Mouse (Mus musculus): ENCODE results near the gene Mapre3. TPM values are rescaled to one million over a fixed set of nuclear protein-coding genes. Genes with fewer than 3 reads are reported as not detected.

The Mapre3 gene
- 10 to 100 TPM; 90.8 to 91.0 TPM for total RNA-seq (2021)
- long read RNA-seq, experiment 1, transcript Mapre3-202 (7 exons, 1,816 nt): minor isoform, 28 of 176 reads
- long read RNA-seq, experiment 1, transcript Mapre3-201 (7 exons, 2,021 nt): major isoform, 125 of 176 reads
- long read RNA-seq, experiment 1, partial matches to known transcripts: 6 of 176 reads
- long read RNA-seq, experiment 1, other reads (novel, unspliced or antisense): 17 of 176 reads
- long read RNA-seq, experiment 2, transcript Mapre3-202 (7 exons, 1,816 nt): minor isoform, 17 of 125 reads
- long read RNA-seq, experiment 2, transcript Mapre3-201 (7 exons, 2,021 nt): major isoform, 87 of 125 reads
- long read RNA-seq, experiment 2, partial matches to known transcripts: 3 of 125 reads
- long read RNA-seq, experiment 2, other reads (novel, unspliced or antisense): 18 of 125 reads

- DNase-seq (ENCODE audit: low spot score): peak; percentile 90
Observed at GRCm38 (mm10) chr5:30814424-30815119, at the start of gene Mapre3. Mapre3 (plus strand) TSS chr5:30814641.

- DNase-seq (ENCODE audit: low spot score): no peak
Observed at GRCm38 (mm10) chr5:30765596-30766370, 48.7 kb upstream of the Mapre3 start.

DNA sequence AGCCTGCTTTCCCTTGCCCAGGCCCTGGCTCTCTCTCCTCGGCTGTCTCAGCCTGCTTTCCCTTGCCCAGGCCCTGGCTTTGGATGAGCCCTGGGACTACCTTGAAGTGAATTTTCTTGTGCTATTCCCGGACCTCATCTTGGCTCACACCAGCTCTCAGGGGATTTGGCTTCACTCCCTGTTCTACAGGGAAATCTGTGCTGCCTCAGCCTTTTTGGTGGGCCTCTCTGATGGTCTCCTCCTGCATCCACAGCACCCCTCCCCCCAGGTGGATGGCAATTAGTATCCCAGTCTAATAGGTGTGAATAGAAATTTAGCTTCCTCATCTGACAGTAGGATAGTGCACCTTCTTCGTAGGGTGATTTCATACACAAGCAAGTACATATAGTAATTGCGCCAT lies 46.4 kb upstream of the Mapre3 start:
- no peak for DNase-seq (ENCODE audit: low spot score)

GRCm38 (mm10) chr5:30768598-30768997 lies 45.8 kb upstream of the Mapre3 start:
- DNase-seq (ENCODE audit: low spot score): no peak

- DNase-seq (ENCODE audit: low spot score): no peak
Observed at GRCm38 (mm10) chr5:30769075-30769474, 45.4 kb upstream of the Mapre3 start.

DNA sequence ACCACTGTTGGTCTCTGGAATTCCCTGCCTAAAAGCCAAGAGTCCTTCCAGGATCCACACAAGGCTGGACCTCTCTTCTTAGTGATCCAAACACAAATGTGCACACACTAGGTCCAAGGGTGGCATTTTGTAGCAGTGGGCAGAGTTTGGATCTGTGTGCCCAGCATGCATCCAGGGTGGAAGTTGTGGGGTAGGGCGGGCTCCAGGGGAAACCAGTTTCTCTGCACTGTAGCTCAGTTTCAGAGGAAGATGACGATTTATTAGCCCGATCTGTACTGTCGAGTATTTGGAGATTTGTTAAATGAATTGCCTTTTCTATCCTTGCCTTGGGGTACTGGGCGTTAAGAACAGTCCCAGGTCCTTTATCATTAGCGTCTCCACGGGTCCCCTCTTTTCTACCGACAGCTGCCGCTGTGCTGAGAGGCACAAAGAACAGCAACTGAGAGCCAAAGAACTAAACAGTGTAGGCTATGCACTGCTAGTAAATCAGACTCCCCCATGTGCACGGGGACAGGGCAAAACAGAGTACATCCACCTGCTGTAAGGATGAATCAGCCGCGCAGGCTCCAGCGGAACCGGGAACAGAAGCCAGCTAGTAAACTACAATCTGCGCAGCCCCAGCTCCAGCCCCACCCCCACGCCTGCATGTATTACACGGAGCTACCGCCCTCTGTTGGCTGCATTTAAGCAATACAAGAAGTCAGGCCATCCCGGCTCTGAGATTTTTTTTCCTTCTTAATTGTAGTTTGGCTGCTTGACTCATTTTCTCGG lies 39.7 kb upstream of the Mapre3 start:
- peak; percentile 88 for DNase-seq (ENCODE audit: low spot score)

- peak; percentile 64 for DNase-seq (ENCODE audit: low spot score)
Observed at GRCm38 (mm10) chr5:30780699-30781098, 33.7 kb upstream of the Mapre3 start.

DNA sequence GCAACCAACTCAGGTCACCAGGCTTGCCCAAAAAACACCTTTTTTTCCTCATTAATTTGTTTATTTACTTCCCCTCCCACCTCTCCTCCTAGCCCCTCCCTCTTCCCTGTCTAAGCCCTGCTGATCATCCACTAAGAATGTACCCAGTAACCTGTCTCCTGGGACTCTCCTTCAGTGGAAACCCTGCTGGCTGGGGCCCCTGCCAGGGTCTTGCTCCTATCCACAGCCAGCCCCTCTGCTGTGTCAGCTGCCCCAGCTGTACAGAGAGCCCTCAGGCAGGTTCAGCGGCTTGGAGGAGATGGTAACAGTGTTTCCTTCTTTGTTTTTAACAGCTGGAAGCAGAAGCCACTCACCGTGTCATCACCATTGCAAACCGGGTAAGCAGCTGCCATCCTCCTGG lies 33.3 kb upstream of the Mapre3 start:
- DNase-seq (ENCODE audit: low spot score): peak; percentile 40

- DNase-seq (ENCODE audit: low spot score): no peak
Observed at GRCm38 (mm10) chr5:30787381-30787780, 27.1 kb upstream of the Mapre3 start.

DNA sequence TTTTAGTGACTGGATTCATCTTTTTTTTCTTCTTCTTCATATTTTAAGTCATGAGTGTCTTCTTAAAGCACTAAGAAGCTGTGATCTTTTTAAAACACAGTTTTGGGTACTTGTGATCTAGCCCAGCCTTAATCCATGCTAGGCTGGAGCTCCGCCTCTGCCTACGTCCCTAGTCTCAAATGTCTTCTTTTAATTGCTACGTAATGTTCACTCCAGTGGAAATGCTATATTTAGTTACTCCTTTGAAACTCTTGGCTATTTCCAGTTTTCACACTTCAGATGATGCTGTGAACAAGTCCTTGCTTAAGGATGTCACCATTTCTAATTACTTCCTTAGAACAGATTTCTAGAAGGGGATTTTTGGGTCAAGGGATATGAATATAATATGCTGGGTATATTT lies 24.4 kb upstream of the Mapre3 start:
- DNase-seq (ENCODE audit: low spot score): no peak

- peak; percentile 84 for DNase-seq (ENCODE audit: low spot score)
Observed at GRCm38 (mm10) chr5:30796125-30796524, 18.3 kb upstream of the Mapre3 start.

GRCm38 (mm10) chr5:30797482-30797881 lies 17.0 kb upstream of the Mapre3 start:
- DNase-seq (ENCODE audit: low spot score): no peak

- DNase-seq (ENCODE audit: low spot score): no peak
Observed at GRCm38 (mm10) chr5:30797982-30798381, 16.5 kb upstream of the Mapre3 start.

- no peak for DNase-seq (ENCODE audit: low spot score)
Observed at GRCm38 (mm10) chr5:30798965-30799364, 15.5 kb upstream of the Mapre3 start.

- DNase-seq (ENCODE audit: low spot score): no peak
Observed at GRCm38 (mm10) chr5:30802724-30803467, 11.5 kb upstream of the Mapre3 start.

GRCm38 (mm10) chr5:30806106-30806505 lies 8.3 kb upstream of the Mapre3 start:
- DNase-seq (ENCODE audit: low spot score): peak; percentile 93

DNA sequence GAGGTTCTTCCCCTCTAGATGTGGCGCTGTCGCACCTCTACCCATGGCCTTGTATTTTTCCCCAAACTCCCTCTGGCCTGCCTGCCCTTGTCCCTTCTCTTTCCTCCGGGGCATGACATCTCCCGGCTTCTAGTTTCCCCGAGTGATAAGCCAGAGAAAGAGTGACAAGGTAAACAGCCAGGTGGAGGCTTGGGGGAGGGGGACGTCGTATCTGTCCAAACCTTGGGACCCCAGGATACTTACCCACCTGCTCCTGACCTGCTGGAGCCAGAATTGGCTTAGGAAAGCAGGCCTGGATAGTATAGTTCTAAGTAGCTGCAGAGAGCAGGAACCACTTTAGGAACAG lies 652 bp downstream of the Mapre3 start:
- no peak for DNase-seq (ENCODE audit: low spot score)

DNA sequence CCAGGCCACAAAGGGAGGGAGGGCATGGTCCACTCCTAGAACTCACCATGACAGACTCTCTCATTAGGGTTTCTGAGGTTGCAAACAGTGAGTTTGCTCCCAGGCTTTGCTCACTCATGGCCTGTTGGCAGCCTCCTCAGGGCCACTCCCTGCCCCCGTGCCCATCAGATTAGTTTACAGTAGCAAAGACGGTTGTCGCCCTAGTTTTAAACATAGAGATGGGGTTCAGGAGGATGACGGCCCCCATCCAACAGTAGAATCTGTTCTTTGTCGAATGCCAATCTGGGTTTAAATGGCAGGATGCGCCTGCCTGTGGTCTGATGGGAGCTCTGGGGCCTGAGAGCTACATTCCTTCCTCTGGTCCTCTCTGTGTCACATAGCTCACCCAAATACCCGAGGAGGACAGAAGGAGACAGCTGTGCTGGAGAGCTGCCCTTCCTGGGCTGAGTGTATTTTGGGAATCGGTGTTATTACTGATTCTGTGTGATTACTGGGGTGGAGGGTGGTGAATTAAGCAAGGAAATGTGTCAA lies 1.9 kb downstream of the Mapre3 start:
- peak; percentile 62 for DNase-seq (ENCODE audit: low spot score)

DNA sequence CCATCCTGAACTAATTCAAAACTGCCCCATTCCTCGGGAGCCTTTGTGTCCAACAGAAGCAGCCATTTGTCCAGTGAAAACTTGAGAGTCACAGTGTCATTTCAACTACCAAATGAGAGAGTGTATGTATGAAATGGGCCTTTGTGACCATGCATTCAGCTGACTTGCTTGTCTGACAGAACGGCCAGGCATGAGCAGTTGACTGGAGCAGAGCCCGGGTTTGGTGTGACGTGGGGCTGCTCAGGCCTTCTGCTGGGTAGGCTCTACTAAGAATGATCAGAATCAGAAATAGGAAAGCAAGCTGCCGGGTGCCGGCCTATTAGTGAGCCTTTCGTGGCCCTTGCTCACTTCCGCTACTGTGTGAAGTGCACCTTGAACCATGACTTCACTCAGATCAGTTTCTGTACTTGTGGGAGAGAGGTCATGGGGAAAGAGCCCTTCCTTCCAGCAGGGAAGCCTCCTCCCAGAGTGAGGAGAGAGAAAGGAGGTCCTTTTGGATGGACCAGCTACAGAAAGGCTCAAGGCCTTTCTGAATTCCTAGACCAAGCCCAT lies 4.4 kb downstream of the Mapre3 start:
- no peak for DNase-seq (ENCODE audit: low spot score)

DNA sequence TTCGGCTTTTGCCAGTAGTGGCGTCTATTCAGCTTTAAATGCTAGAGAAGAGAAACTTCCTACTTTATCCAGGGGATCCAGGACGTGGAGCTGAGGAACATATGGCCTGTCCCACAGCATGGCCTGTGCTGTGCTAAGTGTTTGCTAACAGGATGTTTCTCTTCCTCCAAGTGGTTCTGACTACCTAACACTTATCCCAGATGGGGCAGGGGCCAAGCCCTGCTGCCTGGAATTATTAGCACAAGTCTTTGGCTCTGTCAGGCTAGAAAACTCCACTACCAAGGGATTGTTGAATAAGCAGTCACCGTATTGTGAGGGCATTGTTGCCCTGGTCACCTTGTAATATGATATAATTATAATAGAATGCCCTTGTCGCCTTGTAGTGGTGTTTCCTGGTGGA lies 8.2 kb downstream of the Mapre3 start:
- peak; percentile 12 for DNase-seq (ENCODE audit: low spot score)
